Mouse (Mus musculus) CH12.LX (cell line): ENCODE results near the gene Gm17622.

Source experiments
- BHLHE40 ChIP-seq: IDR thresholded peaks from 2 replicates; pipeline ENCODE4 v1.6.1; 2011; ENCODE audit warnings: mild to moderate bottlenecking, low read depth, low read length, improper control_type of control experiment
- CTCF ChIP-seq, 2 experiments: IDR thresholded peaks in 1 of 2; conservative IDR thresholded peaks in 1 of 2; 2 replicates each; pipeline ENCODE4 v1.5.1; 2011 to 2012; ENCODE audit warnings: low read depth in 2 of 2, low read length in 2 of 2, improper control_type of control experiment in 1 of 2, inconsistent platforms in 1 of 2, mild to moderate bottlenecking in 1 of 2, moderate library complexity in 1 of 2
- POLR2A ChIP-seq: IDR thresholded peaks from 2 replicates; pipeline ENCODE4 v1.6.1; 2011; ENCODE audit warnings: low read depth, mild to moderate bottlenecking, improper control_type of control experiment, low read length
- USF1 ChIP-seq: IDR thresholded peaks from 2 replicates; pipeline ENCODE4 v1.6.1; 2014; ENCODE audit warnings: low read depth, mild to moderate bottlenecking, inconsistent platforms, low read length, improper control_type of control experiment

DNA sequence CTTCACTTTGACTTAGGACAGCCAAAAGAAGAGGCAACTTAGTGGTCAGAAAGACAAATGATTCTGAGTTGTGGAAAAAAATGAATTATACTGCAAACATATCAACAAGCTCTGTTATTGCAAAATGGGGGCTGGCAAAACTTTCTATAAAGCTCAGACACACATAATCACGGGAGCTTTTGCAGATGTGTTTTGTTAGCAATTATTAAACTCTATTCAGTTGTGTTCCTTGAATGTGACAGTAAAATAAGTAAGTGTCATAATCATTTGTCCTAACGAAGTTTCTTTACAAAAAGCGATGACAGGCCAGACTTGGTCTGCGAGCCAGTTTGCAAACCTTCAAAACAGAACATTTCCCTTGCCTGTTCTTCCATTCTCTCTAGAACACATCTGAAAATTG, 17.0 kb downstream of the Gm17622 start:
- TF ChIP-seq CTCF (conservative IDR thresholded peaks at IDR 0.05 in 1 of 2, IDR thresholded peaks at IDR 0.05 in 1 of 2; ENCODE audit: low read depth in 2 of 2, low read length in 2 of 2) (no peak), POLR2A (no peak), BHLHE40 (no peak), USF1 (no peak)
